Mouse (Mus musculus) spleen, adult 2 months (tissue): Measurements from ENCODE around the gene Mrpl45.

Experiments used
- CTCF ChIP-seq: fragments of 200-500 bp; IDR thresholded peaks from 2 replicates; pipeline ENCODE4 v1.5.1; 2011; ENCODE audit warnings: mild to moderate bottlenecking, inconsistent platforms; ENCODE audit not compliant: insufficient read depth, insufficient read length, insufficient replicate concordance; ENCODE audit errors: extremely low read depth
- POLR2A ChIP-seq: fragments of 200-500 bp; IDR thresholded peaks from 2 replicates; pipeline ENCODE4 v1.6.1; 2011; ENCODE audit warnings: low read depth, low read length, inconsistent platforms

DNA sequence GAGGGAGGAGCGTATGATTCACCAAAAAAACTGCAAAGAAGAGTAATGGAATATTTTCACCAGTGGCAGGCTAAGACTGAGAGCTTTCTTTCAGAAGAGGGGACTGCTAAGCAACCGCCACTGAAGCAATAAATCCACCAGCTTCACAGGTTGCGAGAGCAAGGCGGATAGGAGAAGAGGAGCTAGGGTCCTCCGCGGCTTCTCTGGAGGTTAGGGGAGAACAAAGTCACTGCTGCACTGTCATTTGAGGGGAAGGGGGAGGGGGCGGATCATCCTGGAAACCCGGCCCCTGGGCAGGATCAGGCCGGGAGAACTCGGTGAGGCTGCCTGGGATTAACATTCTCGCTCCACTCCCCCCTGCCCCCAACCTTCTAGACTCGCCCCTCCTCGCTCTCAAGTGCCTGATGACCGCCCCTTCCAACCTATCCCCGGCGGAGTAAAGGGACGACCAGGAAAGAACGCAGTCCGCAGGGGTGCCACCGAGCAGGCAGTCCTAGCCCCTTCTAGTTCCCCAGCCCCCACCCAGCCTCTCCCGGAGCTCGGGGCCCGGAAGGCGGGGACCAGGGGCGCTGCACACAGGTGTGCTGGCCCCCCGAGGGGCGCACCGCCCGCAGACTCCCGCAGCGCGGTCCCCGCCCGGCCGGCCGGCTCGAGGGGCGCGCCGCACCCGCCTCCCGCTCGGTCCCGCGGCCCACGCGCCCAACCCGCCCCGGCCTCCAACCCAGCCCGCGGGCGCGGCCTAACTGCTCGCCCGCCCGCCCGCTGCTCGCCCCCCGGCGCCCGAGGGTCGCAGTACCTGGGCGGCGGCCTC, 35.9 kb upstream of the Mrpl45 start:
- TF ChIP-seq CTCF = no peak
- TF ChIP-seq POLR2A = no peak
